8 mouse cellular contexts compared by ENCODE assay signal in the genomic region with DNA sequence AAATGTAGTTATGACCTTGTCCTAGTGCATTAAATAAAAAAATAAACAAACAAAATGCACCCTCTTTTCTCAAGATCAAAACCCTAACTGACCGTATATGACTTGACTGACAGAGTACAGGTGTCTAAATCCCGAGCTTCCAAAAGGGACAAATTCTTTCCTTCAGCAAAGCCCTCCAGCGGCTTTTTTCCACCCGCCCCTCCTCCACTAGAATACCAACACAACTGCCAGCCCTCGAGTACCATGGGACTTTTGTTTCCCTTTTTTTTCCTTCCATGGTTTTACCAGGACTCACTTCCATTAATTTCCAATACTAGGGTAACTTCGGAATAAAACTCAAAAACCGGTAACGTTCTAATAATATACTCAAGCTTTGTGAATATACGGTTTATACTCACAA. TPM values are rescaled to one million over a fixed set of nuclear protein-coding genes. Genes with fewer than 3 reads are reported as not detected.
DNase-seq lines count a peak whose midpoint lies in the region; ATAC-seq and TF ChIP-seq lines count a peak whose summit lies in the region.

No protein-coding gene starts in this region.

- WGBS in heart, embryonic 10.5 days, result under 1% methylated on average over 9 of the region's 9 CpGs
- WGBS in hindbrain, embryonic 13.5 days, result under 1% methylated on average over 9 of the region's 9 CpGs
- WGBS in lung, embryonic 14.5 days, result 1% methylated on average over 9 of the region's 9 CpGs

- no peak for ATAC-seq in hindbrain, embryonic 13.5 days (ENCODE audit: low FRiP score)
- no peak for ATAC-seq in lung, embryonic 14.5 days (ENCODE audit: insufficient read depth)
- ATAC-seq in CD4-positive, CD25-positive, alpha-beta regulatory T cell, adult 4 months, result no peak

- H3K27me3 ChIP-seq in heart, embryonic 10.5 days (ENCODE audit: insufficient read depth, poor library complexity, severe bottlenecking), result no peaks in the 10 kb centered on the region
- no peaks in the 10 kb centered on the region for H3K27me3 ChIP-seq in hindbrain, embryonic 13.5 days
- H3K27me3 ChIP-seq in lung, embryonic 14.5 days (ENCODE audit: insufficient read depth, low read length), result no peaks in the 10 kb centered on the region

- H3K4me2 ChIP-seq in hindbrain, embryonic 13.5 days, result peak overlapping the region; percentile 73
- peak overlapping the region; percentile 65 for H3K4me2 ChIP-seq in lung, embryonic 14.5 days

- peak overlapping the region; percentile 95 for H3K27ac ChIP-seq in heart, embryonic 10.5 days
- H3K27ac ChIP-seq in hindbrain, embryonic 13.5 days, result no peak overlapping the region
- H3K27ac ChIP-seq in lung, embryonic 14.5 days (ENCODE audit: low read depth), result no peak overlapping the region; the same call in 1 of the 2 replicates

- no peak for TF ChIP-seq CTCF in lung, embryonic 14.5 days (IDR thresholded peaks at IDR 0.05; ENCODE audit: low read depth)

- H3K9ac ChIP-seq in hindbrain, embryonic 13.5 days, result peak overlapping the region; percentile 100
- H3K9ac ChIP-seq in lung, embryonic 14.5 days, result peak overlapping the region; percentile 100

- H3K4me1 ChIP-seq in heart, embryonic 10.5 days, result peaks cover 23% of the 10 kb centered on the region; the same call in 1 of the 2 replicates
- H3K4me1 ChIP-seq in hindbrain, embryonic 13.5 days (replicated peaks), result peaks cover 35% of the 10 kb centered on the region
- H3K4me1 ChIP-seq in lung, embryonic 14.5 days (ENCODE audit: insufficient read depth), result peaks cover 11% of the 10 kb centered on the region

- H3K36me3 ChIP-seq in heart, embryonic 10.5 days, result no peaks in the 10 kb centered on the region
- H3K36me3 ChIP-seq in hindbrain, embryonic 13.5 days, result no peaks in the 10 kb centered on the region
- H3K36me3 ChIP-seq in lung, embryonic 14.5 days (ENCODE audit: insufficient read depth), result no peaks in the 10 kb centered on the region

- no peak for DNase-seq in heart, embryonic 10.5 days (ENCODE audit: low spot score)
- DNase-seq in heart, postnatal 36 days, result no peak
- peak; percentile 19 for DNase-seq in embryo, embryonic 11.5 days (ENCODE audit: low read depth, low spot score)
- DNase-seq in lung, embryonic 14.5 days, result peak; percentile 64
- no peak for DNase-seq in layer of hippocampus, adult 18-20 months (ENCODE audit: low spot score in 2 of 2)
- no peak for DNase-seq in cerebellum, adult 18-20 months

- intact Hi-C loops in heart, postnatal 36 days (cut with DNase I), result loop anchor here (2.0 kb wide), 1 partner anchor 42 kb away; no protein-coding TSS in a partner anchor

- H3K9me3 ChIP-seq in heart, embryonic 10.5 days, result no peaks in the 10 kb centered on the region
- no peaks in the 10 kb centered on the region for H3K9me3 ChIP-seq in hindbrain, embryonic 13.5 days
- H3K9me3 ChIP-seq in lung, embryonic 14.5 days (ENCODE audit: low read depth, low read length), result no peaks in the 10 kb centered on the region

- peak overlapping the region; percentile 84 for H3K4me3 ChIP-seq in heart, embryonic 10.5 days
- peak overlapping the region; percentile 100 for H3K4me3 ChIP-seq in hindbrain, embryonic 13.5 days
- peak overlapping the region; percentile 100 for H3K4me3 ChIP-seq in lung, embryonic 14.5 days (ENCODE audit: low read depth, low read length)

RNA-seq across cellular contexts. Expression of gene Tra2a, which starts 1.4 kb away (rescaled TPM):
- polyA plus RNA-seq in heart, embryonic 10.5 days (2016; fragmentation: Nextera tagmentation; extraction: Ambion mirVana), result 63.9 and 87.2 TPM in 2 replicates
- 10 to 100 TPM; 26.8 to 28.4 TPM for total RNA-seq in heart, postnatal 36 days (2021)
- 133 and 143 TPM in 2 replicates for polyA plus RNA-seq in hindbrain, embryonic 13.5 days (2015; fragmentation: Nextera tagmentation; extraction: Ambion mirVana)
- polyA plus RNA-seq in lung, embryonic 14.5 days (2014; fragmentation: Nextera tagmentation; extraction: Ambion mirVana), result 47.8 and 51.6 TPM in 2 replicates
- polyA plus RNA-seq in CD4-positive, CD25-positive, alpha-beta regulatory T cell, adult 4 months (2017; shearing (Covaris generic)), result 10 to 100 TPM; 37.2 to 48.8 TPM
- 10 to 100 TPM; 79.8 to 85.1 TPM for total RNA-seq in layer of hippocampus, adult 18-20 months (2021)

RNA-seq across cellular contexts. Expression of gene Igf2bp3, which starts 47.7 kb away (rescaled TPM):
- 80.6 and 96.1 TPM in 2 replicates for polyA plus RNA-seq in heart, embryonic 10.5 days (2016; fragmentation: Nextera tagmentation; extraction: Ambion mirVana)
- total RNA-seq in heart, postnatal 36 days (2021), result under 1 TPM; 0.19 to 0.22 TPM
- 43.7 and 45.0 TPM in 2 replicates for polyA plus RNA-seq in hindbrain, embryonic 13.5 days (2015; fragmentation: Nextera tagmentation; extraction: Ambion mirVana)
- polyA plus RNA-seq in lung, embryonic 14.5 days (2014; fragmentation: Nextera tagmentation; extraction: Ambion mirVana), result 62.4 and 67.5 TPM in 2 replicates
- 1 to 10 TPM; 1.2 to 3.0 TPM for polyA plus RNA-seq in CD4-positive, CD25-positive, alpha-beta regulatory T cell, adult 4 months (2017; shearing (Covaris generic))
- total RNA-seq in layer of hippocampus, adult 18-20 months (2021), result not detected

RNA-seq across cellular contexts. Expression of gene Ccdc126, which starts 56.7 kb away (rescaled TPM):
- polyA plus RNA-seq in heart, embryonic 10.5 days (2016; fragmentation: Nextera tagmentation; extraction: Ambion mirVana), result 6.7 and 7.4 TPM in 2 replicates
- 1 to 10 TPM; 4.4 to 4.6 TPM for total RNA-seq in heart, postnatal 36 days (2021)
- polyA plus RNA-seq in hindbrain, embryonic 13.5 days (2015; fragmentation: Nextera tagmentation; extraction: Ambion mirVana), result 8.0 and 8.9 TPM in 2 replicates
- polyA plus RNA-seq in lung, embryonic 14.5 days (2014; fragmentation: Nextera tagmentation; extraction: Ambion mirVana), result 11.8 and 12.5 TPM in 2 replicates
- 10 to 100 TPM; 13.0 to 18.5 TPM for polyA plus RNA-seq in CD4-positive, CD25-positive, alpha-beta regulatory T cell, adult 4 months (2017; shearing (Covaris generic))
- total RNA-seq in layer of hippocampus, adult 18-20 months (2021), result 10 to 100 TPM; 10.7 to 12.0 TPM

Comparison
In these comparisons a context has a peak if more than half of its experiments do, and no peak if none do; other contexts are left out.
1. DNase-seq: peak in embryo, embryonic 11.5 days (single experiment) and lung, embryonic 14.5 days (single experiment); none in heart, embryonic 10.5 days (single experiment), heart, postnatal 36 days (0 of 2), layer of hippocampus, adult 18-20 months (0 of 2) and cerebellum, adult 18-20 months (0 of 2).
2. RNA of gene Igf2bp3, which starts 47.7 kb away (polyA plus RNA-seq): 80.6 to 96.1 TPM in heart, embryonic 10.5 days, 62.4 to 67.5 TPM in lung, embryonic 14.5 days and 43.7 to 45.0 TPM in hindbrain, embryonic 13.5 days; 1.2 to 3.0 TPM in CD4-positive, CD25-positive, alpha-beta regulatory T cell, adult 4 months; every median in the first group is over 10 times any median in the second.
3. Peak in every context shown above with its lines, with median percentiles within 50 percentile points of each other: H3K4me3 ChIP-seq.